Comparison of ENCODE assay signal across 31 mouse cellular contexts in the genomic region with DNA sequence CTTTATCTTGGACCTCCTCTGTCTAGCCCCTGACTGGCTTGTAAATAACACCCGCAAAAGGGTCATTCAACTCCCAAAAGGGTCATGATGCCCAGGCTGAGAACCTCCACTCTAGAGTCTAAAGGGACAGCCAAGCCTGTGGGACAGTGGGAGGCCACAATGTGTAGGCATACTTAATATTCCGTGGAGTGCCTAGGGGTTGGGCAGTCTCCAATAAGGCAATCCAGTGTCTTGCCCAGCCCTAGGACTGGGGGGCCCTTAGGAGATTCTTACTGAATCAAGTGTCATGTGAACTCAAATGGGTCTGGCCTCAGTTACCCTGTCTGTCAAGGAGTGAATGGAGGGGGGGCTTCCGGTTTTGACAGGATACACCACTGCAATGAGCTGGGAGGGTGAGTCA. TPM values are rescaled to one million over a fixed set of nuclear protein-coding genes. Genes with fewer than 3 reads are reported as not detected.
DNase-seq lines count a peak whose midpoint lies in the region; ATAC-seq and TF ChIP-seq lines count a peak whose summit lies in the region.
"Had no signal": no experiment of that assay in that cellular context is flagged by ENCODE, and none has a peak within 500 bp of the region (broad histone marks: within the 10 kb centered on the region; RNA-seq: fewer than 3 reads in every experiment).

No protein-coding gene starts in this region.

- no peak overlapping the region for H3K4me3 ChIP-seq in forebrain, postnatal 0 days (ENCODE audit: low read depth, low read length)
- no peak overlapping the region for H3K4me3 ChIP-seq in forebrain, embryonic 12.5 days (replicated peaks)
- no peak overlapping the region for H3K4me3 ChIP-seq in hindbrain, embryonic 15.5 days
- H3K4me3 ChIP-seq in hindbrain, embryonic 12.5 days: no peak overlapping the region
- H3K4me3 ChIP-seq in midbrain, postnatal 0 days (ENCODE audit: low read depth, low read length): no peak overlapping the region
- H3K4me3 ChIP-seq in midbrain, embryonic 15.5 days: no peak overlapping the region
- H3K4me3 ChIP-seq in neural tube, embryonic 14.5 days (ENCODE audit: low read depth, low read length): no peak overlapping the region
- H3K4me3 ChIP-seq: embryonic facial prominence, embryonic 10.5 days; embryonic facial prominence, embryonic 13.5 days; erythroblast, embryonic 14.5 days; heart, adult 2 months; heart, embryonic 10.5 days; heart, embryonic 15.5 days had no signal

- H3K4me1 ChIP-seq in forebrain, postnatal 0 days (ENCODE audit: insufficient read depth): no peaks in the 10 kb centered on the region
- peaks cover 9% of the 10 kb centered on the region for H3K4me1 ChIP-seq in forebrain, embryonic 12.5 days
- no peaks in the 10 kb centered on the region for H3K4me1 ChIP-seq in hindbrain, embryonic 15.5 days (replicated peaks)
- peaks cover 9% of the 10 kb centered on the region for H3K4me1 ChIP-seq in hindbrain, embryonic 12.5 days
- no peaks in the 10 kb centered on the region for H3K4me1 ChIP-seq in midbrain, postnatal 0 days (ENCODE audit: insufficient read depth, low read length)
- 0 out of 2 replicates have a peak, but pooled peaks cover 3% of the 10 kb centered on the region for H3K4me1 ChIP-seq in midbrain, embryonic 15.5 days
- H3K4me1 ChIP-seq in neural tube, embryonic 14.5 days (ENCODE audit: control insufficient read depth, insufficient read depth, low read length): no peaks in the 10 kb centered on the region

- no peaks in the 10 kb centered on the region for H3K27me3 ChIP-seq in forebrain, postnatal 0 days (ENCODE audit: insufficient read depth, low read length)
- no peaks in the 10 kb centered on the region for H3K27me3 ChIP-seq in forebrain, embryonic 12.5 days
- no peaks in the 10 kb centered on the region for H3K27me3 ChIP-seq in hindbrain, embryonic 15.5 days
- H3K27me3 ChIP-seq in hindbrain, embryonic 12.5 days: no peaks in the 10 kb centered on the region
- no peaks in the 10 kb centered on the region for H3K27me3 ChIP-seq in midbrain, postnatal 0 days (ENCODE audit: insufficient read depth, low read length)
- H3K27me3 ChIP-seq in midbrain, embryonic 15.5 days (replicated peaks): no peaks in the 10 kb centered on the region
- no peaks in the 10 kb centered on the region for H3K27me3 ChIP-seq in neural tube, embryonic 14.5 days (ENCODE audit: control insufficient read depth, insufficient read depth, low read length)
- H3K27me3 ChIP-seq: embryonic facial prominence, embryonic 13.5 days; heart, embryonic 15.5 days; Patski had no signal

- no peak overlapping the region for H3K27ac ChIP-seq in forebrain, postnatal 0 days (ENCODE audit: low read depth, low read length)
- no peak overlapping the region for H3K27ac ChIP-seq in forebrain, embryonic 12.5 days
- H3K27ac ChIP-seq in hindbrain, embryonic 15.5 days (replicated peaks): peak overlapping the region; percentile 19; the same call in 1 of the 2 replicates
- H3K27ac ChIP-seq in hindbrain, embryonic 12.5 days: no peak overlapping the region
- 0 out of 2 replicates have a peak overlapping the region, but pooled peaks have one; percentile 2 for H3K27ac ChIP-seq in midbrain, postnatal 0 days (ENCODE audit: low read depth, low read length)
- H3K27ac ChIP-seq in midbrain, embryonic 15.5 days: no peak overlapping the region
- no peak overlapping the region for H3K27ac ChIP-seq in neural tube, embryonic 14.5 days (ENCODE audit: low read depth, low read length)
- H3K27ac ChIP-seq: embryonic facial prominence, embryonic 10.5 days; embryonic facial prominence, embryonic 13.5 days; heart, adult 2 months; heart, embryonic 10.5 days; heart, embryonic 15.5 days had no signal

- no peak for TF ChIP-seq CTCF in forebrain, postnatal 0 days (IDR thresholded peaks at IDR 0.05; ENCODE audit: low read depth)
- TF ChIP-seq CTCF in midbrain, postnatal 0 days (IDR thresholded peaks at IDR 0.05): no peak

- H3K9ac ChIP-seq in forebrain, postnatal 0 days: no peak overlapping the region
- no peak overlapping the region for H3K9ac ChIP-seq in forebrain, embryonic 12.5 days
- no peak overlapping the region for H3K9ac ChIP-seq in hindbrain, embryonic 15.5 days
- H3K9ac ChIP-seq in hindbrain, embryonic 12.5 days: no peak overlapping the region
- no peak overlapping the region for H3K9ac ChIP-seq in midbrain, postnatal 0 days (replicated peaks; ENCODE audit: low read length, poor library complexity, severe bottlenecking)
- H3K9ac ChIP-seq in midbrain, embryonic 15.5 days: no peak overlapping the region
- H3K9ac ChIP-seq in neural tube, embryonic 14.5 days (replicated peaks; ENCODE audit: low read depth, low read length): no peak overlapping the region
- H3K9ac ChIP-seq: heart, embryonic 15.5 days had no signal

- WGBS in forebrain, postnatal 0 days: 56% methylated on average over 3 of the region's 3 CpGs
- WGBS in forebrain, embryonic 12.5 days: 80% methylated on average over 3 of the region's 3 CpGs
- 68% methylated on average over 3 of the region's 3 CpGs for WGBS in hindbrain, embryonic 15.5 days
- 85% methylated on average over 3 of the region's 3 CpGs for WGBS in hindbrain, embryonic 12.5 days
- whole genome bisulfite sequencing in midbrain, postnatal 0 days: 83% methylated on average over 3 of the region's 3 CpGs
- WGBS in midbrain, embryonic 15.5 days: 83% methylated on average over 3 of the region's 3 CpGs
- 83% methylated on average over 3 of the region's 3 CpGs for WGBS in neural tube, embryonic 14.5 days

- no peak overlapping the region for H3K4me2 ChIP-seq in forebrain, postnatal 0 days (ENCODE audit: low read depth)
- H3K4me2 ChIP-seq in forebrain, embryonic 12.5 days: no peak overlapping the region
- no peak overlapping the region for H3K4me2 ChIP-seq in hindbrain, embryonic 15.5 days
- H3K4me2 ChIP-seq in hindbrain, embryonic 12.5 days (replicated peaks): no peak overlapping the region
- no peak overlapping the region for H3K4me2 ChIP-seq in midbrain, postnatal 0 days (ENCODE audit: low read depth, low read length, poor library complexity, severe bottlenecking)
- H3K4me2 ChIP-seq in midbrain, embryonic 15.5 days: no peak overlapping the region
- H3K4me2 ChIP-seq in neural tube, embryonic 14.5 days (ENCODE audit: low read depth, low read length): no peak overlapping the region
- H3K4me2 ChIP-seq: embryonic facial prominence, embryonic 13.5 days; heart, embryonic 15.5 days had no signal

- H3K9me3 ChIP-seq in forebrain, postnatal 0 days (ENCODE audit: low read length): no peaks in the 10 kb centered on the region
- H3K9me3 ChIP-seq in forebrain, embryonic 12.5 days: no peaks in the 10 kb centered on the region
- no peaks in the 10 kb centered on the region for H3K9me3 ChIP-seq in hindbrain, embryonic 15.5 days
- no peaks in the 10 kb centered on the region for H3K9me3 ChIP-seq in hindbrain, embryonic 12.5 days (replicated peaks)
- no peaks in the 10 kb centered on the region for H3K9me3 ChIP-seq in midbrain, postnatal 0 days (ENCODE audit: low read length)
- no peaks in the 10 kb centered on the region for H3K9me3 ChIP-seq in midbrain, embryonic 15.5 days
- no peaks in the 10 kb centered on the region for H3K9me3 ChIP-seq in neural tube, embryonic 14.5 days (ENCODE audit: control insufficient read depth, low read length)
- H3K9me3 ChIP-seq: embryonic facial prominence, embryonic 10.5 days; embryonic facial prominence, embryonic 13.5 days; G1E; heart, embryonic 10.5 days; heart, embryonic 15.5 days had no signal

- ATAC-seq in forebrain, postnatal 0 days: peak; percentile 32
- ATAC-seq in forebrain, embryonic 12.5 days (ENCODE audit: low FRiP score): no peak
- ATAC-seq in hindbrain, embryonic 15.5 days (ENCODE audit: low FRiP score, low read depth): peak; percentile 57
- no peak; the same call in 1 of the 2 replicates for ATAC-seq in hindbrain, embryonic 12.5 days (ENCODE audit: low FRiP score)
- ATAC-seq in midbrain, postnatal 0 days (ENCODE audit: low FRiP score): 0 out of 2 replicates have a peak, but pooled peaks have one; percentile 18
- no peak for ATAC-seq in midbrain, embryonic 15.5 days (replicated peaks)
- ATAC-seq in neural tube, embryonic 14.5 days (ENCODE audit: low read depth): peak; percentile 35; the same call in 1 of the 2 replicates
- ATAC-seq: forebrain, embryonic 14.5 days; intestine, postnatal 0 days; Patski had no signal

- no peak for DNase-seq in forebrain, postnatal 0 days
- peak; percentile 34 for DNase-seq in midbrain, postnatal 0 days (ENCODE audit: low spot score)
- DNase-seq in cerebellum, postnatal 36 days: no peak
- DNase-seq: adrenal gland, postnatal 10 days; adrenal gland, postnatal 36 days; B cell, adult 2 months; cerebellum, adult 11 months; cerebellum, adult 2 months; cerebellum, adult 9-11 months; cerebellum, postnatal 25 days; embryo, embryonic 11 days; gastrocnemius, postnatal 10 days; gastrocnemius, postnatal 36 days; heart, adult 2 months; heart, postnatal 10 days; heart, postnatal 36 days; kidney, adult 2 months had no signal

- H3K36me3 ChIP-seq in forebrain, postnatal 0 days (ENCODE audit: insufficient read depth): peaks cover 83% of the 10 kb centered on the region
- H3K36me3 ChIP-seq in forebrain, embryonic 12.5 days (replicated peaks): peaks cover 79% of the 10 kb centered on the region
- peaks cover 72% of the 10 kb centered on the region for H3K36me3 ChIP-seq in hindbrain, embryonic 15.5 days
- peaks cover 80% of the 10 kb centered on the region for H3K36me3 ChIP-seq in hindbrain, embryonic 12.5 days
- H3K36me3 ChIP-seq in midbrain, postnatal 0 days (ENCODE audit: insufficient read depth, low read length): peaks cover 78% of the 10 kb centered on the region
- peaks cover 39% of the 10 kb centered on the region for H3K36me3 ChIP-seq in midbrain, embryonic 15.5 days (replicated peaks)
- H3K36me3 ChIP-seq in neural tube, embryonic 14.5 days (ENCODE audit: control insufficient read depth, insufficient read depth, low read length): peaks cover 50% of the 10 kb centered on the region

RNA-seq across cellular contexts. Expression of a gene that starts 56.9 kb away (rescaled TPM):
- 31.7 and 32.9 TPM in 2 replicates for total RNA-seq in forebrain, postnatal 0 days (2014; rRNA removed)
- 14.5 and 18.0 TPM in 2 replicates for polyA plus RNA-seq in forebrain, postnatal 0 days (2015; fragmentation: Nextera tagmentation; extraction: Ambion mirVana)
- 24.1 and 24.9 TPM in 2 replicates for polyA plus RNA-seq in forebrain, embryonic 12.5 days (2016; fragmentation: Nextera tagmentation; extraction: Ambion mirVana)
- polyA plus RNA-seq in hindbrain, embryonic 15.5 days (2015; fragmentation: Nextera tagmentation; extraction: Ambion mirVana): 23.2 and 24.5 TPM in 2 replicates
- 26.0 and 28.1 TPM in 2 replicates for polyA plus RNA-seq in hindbrain, embryonic 12.5 days (2016; fragmentation: Nextera tagmentation; extraction: Ambion mirVana)
- total RNA-seq in midbrain, postnatal 0 days (2014; rRNA removed): 35.8 and 37.0 TPM in 2 replicates
- polyA plus RNA-seq in midbrain, postnatal 0 days (2015; fragmentation: Nextera tagmentation; extraction: Ambion mirVana): 21.6 and 21.9 TPM in 2 replicates
- 25.0 and 25.8 TPM in 2 replicates for polyA plus RNA-seq in midbrain, embryonic 15.5 days (2015; fragmentation: Nextera tagmentation; extraction: Ambion mirVana)
- polyA plus RNA-seq in neural tube, embryonic 14.5 days (2014; fragmentation: Nextera tagmentation; extraction: Ambion mirVana): 27.0 and 36.8 TPM in 2 replicates

Comparison
In these comparisons a context has a peak if more than half of its experiments do, and no peak if none do; other contexts are left out.
1. ATAC-seq: peak in forebrain, postnatal 0 days (single experiment), hindbrain, embryonic 15.5 days (single experiment), midbrain, postnatal 0 days (single experiment) and neural tube, embryonic 14.5 days (single experiment); none in forebrain, embryonic 12.5 days (single experiment), hindbrain, embryonic 12.5 days (single experiment) and midbrain, embryonic 15.5 days (single experiment).
2. H3K27ac ChIP-seq: peak in hindbrain, embryonic 15.5 days (single experiment) and midbrain, postnatal 0 days (single experiment); none in forebrain, postnatal 0 days (single experiment), forebrain, embryonic 12.5 days (single experiment), hindbrain, embryonic 12.5 days (single experiment), midbrain, embryonic 15.5 days (single experiment) and neural tube, embryonic 14.5 days (single experiment).